Mouse (Mus musculus): Measurements from ENCODE around the gene Eya2. TPM values are rescaled to one million over a fixed set of nuclear protein-coding genes. Genes with fewer than 3 reads are reported as not detected.

The Eya2 gene
- polyA plus RNA-seq, 1 experiment from 2014 or later, result 15.5 TPM

DNA sequence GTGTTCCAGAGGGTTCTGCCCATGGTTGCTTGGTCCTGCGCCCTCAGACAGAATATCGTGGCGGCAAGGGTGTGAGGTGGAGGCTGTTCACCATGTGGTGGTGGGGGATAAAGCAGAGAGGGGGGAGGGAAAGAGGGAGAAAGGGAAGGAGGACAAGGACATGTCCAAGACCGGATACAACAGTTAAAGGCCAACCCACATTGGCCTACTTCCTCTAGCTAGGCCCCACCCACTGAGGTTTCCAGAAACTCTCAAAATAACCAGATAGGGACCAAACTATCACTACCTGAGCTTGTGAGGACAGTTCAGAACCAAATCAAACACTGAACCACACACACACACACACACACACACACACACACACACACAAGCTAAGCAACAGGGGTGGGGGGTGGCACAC is 157.9 kb downstream of the Eya2 start:
- no peaks in the 10 kb centered on the region for H3K4me1 ChIP-seq (replicated peaks; ENCODE audit: control insufficient read depth, insufficient read depth)
- H3K27ac ChIP-seq (replicated peaks), result no peak overlapping the region
- WGBS, result 83% methylated on average over 4 of the region's 4 CpGs
- ATAC-seq (ENCODE audit: low FRiP score, low TSS enrichment) (no peak), DNase-seq (ENCODE audit: low spot score) (no peak)
- H3K4me3 ChIP-seq (ENCODE audit: low read depth, low read length), result no peak overlapping the region
- H3K9ac ChIP-seq (ENCODE audit: low read length), result no peak overlapping the region
- H3K27me3 ChIP-seq (ENCODE audit: control insufficient read depth, insufficient read depth, low read length), result no peaks in the 10 kb centered on the region
- no peak for TF ChIP-seq CTCF (IDR thresholded peaks at IDR 0.05; ENCODE audit: low read depth)
- TF ChIP-seq EP300 (optimal IDR thresholded peaks at IDR 0.05), result no peak
- no peak overlapping the region for H3K4me2 ChIP-seq (replicated peaks; ENCODE audit: low read depth)
- peaks cover 3% of the 10 kb centered on the region; the same call in 1 of the 2 replicates for H3K36me3 ChIP-seq (ENCODE audit: control insufficient read depth, insufficient read depth, low read length)
- no peaks in the 10 kb centered on the region for H3K9me3 ChIP-seq (ENCODE audit: control insufficient read depth, low read length)

DNA sequence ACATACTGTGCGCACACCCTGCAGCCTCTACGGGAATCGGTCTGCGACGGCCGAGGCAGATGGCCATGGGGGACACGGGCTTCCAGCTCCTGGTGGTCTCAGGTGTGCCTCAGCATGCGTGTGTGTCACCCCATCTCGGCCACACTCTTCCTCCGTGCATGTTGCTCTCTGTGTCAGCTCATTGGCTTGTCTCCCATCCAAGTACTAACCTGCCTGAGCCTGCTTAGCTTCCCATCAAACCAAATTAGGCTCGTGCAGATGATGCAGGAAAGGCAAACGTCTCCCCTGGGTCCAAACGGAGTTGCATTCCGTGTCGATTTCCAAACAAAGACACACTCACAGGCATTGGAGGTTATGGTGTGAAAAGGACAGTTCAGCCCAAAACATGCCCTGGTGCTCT is 163.0 kb downstream of the Eya2 start:
- ATAC-seq (ENCODE audit: low FRiP score, low TSS enrichment) (no peak), DNase-seq (ENCODE audit: low spot score) (no peak)
- Histone ChIP-seq H3K27ac (replicated peaks) (no peak overlapping the region), H3K27me3 (ENCODE audit: control insufficient read depth, insufficient read depth, low read length) (no peaks in the 10 kb centered on the region), H3K4me1 (replicated peaks; ENCODE audit: control insufficient read depth, insufficient read depth) (no peaks in the 10 kb centered on the region), H3K9ac (ENCODE audit: low read length) (no peak overlapping the region), H3K36me3 (ENCODE audit: control insufficient read depth, insufficient read depth, low read length) (peaks cover 3% of the 10 kb centered on the region; the same call in 1 of the 2 replicates), H3K4me2 (replicated peaks; ENCODE audit: low read depth) (no peak overlapping the region), H3K9me3 (ENCODE audit: control insufficient read depth, low read length) (no peaks in the 10 kb centered on the region), H3K4me3 (ENCODE audit: low read depth, low read length) (no peak overlapping the region)
- WGBS, result 61% methylated on average over 12 of the region's 15 CpGs
- no peak for TF ChIP-seq EP300 (optimal IDR thresholded peaks at IDR 0.05)
- no peak for TF ChIP-seq CTCF (IDR thresholded peaks at IDR 0.05; ENCODE audit: low read depth)

- no peak for TF ChIP-seq EP300 (optimal IDR thresholded peaks at IDR 0.05)
- no peak for TF ChIP-seq CTCF (IDR thresholded peaks at IDR 0.05; ENCODE audit: low read depth)
- no peaks in the 10 kb centered on the region for H3K27me3 ChIP-seq (ENCODE audit: control insufficient read depth, insufficient read depth, low read length)
- no peak overlapping the region for H3K4me2 ChIP-seq (replicated peaks; ENCODE audit: low read depth)
- DNase-seq (ENCODE audit: low spot score) (peak; percentile 35), ATAC-seq (ENCODE audit: low FRiP score, low TSS enrichment) (no peak)
- peaks cover 3% of the 10 kb centered on the region; the same call in 1 of the 2 replicates for H3K36me3 ChIP-seq (ENCODE audit: control insufficient read depth, insufficient read depth, low read length)
- no peak overlapping the region for H3K27ac ChIP-seq (replicated peaks)
- no peak overlapping the region for H3K4me3 ChIP-seq (ENCODE audit: low read depth, low read length)
- WGBS, result 25% methylated on average over 5 of the region's 5 CpGs
- H3K9ac ChIP-seq (ENCODE audit: low read length), result no peak overlapping the region
- H3K4me1 ChIP-seq (replicated peaks; ENCODE audit: control insufficient read depth, insufficient read depth), result no peaks in the 10 kb centered on the region
- no peaks in the 10 kb centered on the region for H3K9me3 ChIP-seq (ENCODE audit: control insufficient read depth, low read length)
Measured at GRCm38 (mm10) chr2:165758534-165758933, 163.7 kb downstream of the Eya2 start.

- DNase-seq (ENCODE audit: low spot score) (no peak), ATAC-seq (ENCODE audit: low FRiP score, low TSS enrichment) (no peak)
- Histone ChIP-seq H3K9ac (ENCODE audit: low read length) (no peak overlapping the region), H3K27ac (replicated peaks) (no peak overlapping the region), H3K36me3 (ENCODE audit: control insufficient read depth, insufficient read depth, low read length) (peaks cover 3% of the 10 kb centered on the region; the same call in 1 of the 2 replicates), H3K27me3 (ENCODE audit: control insufficient read depth, insufficient read depth, low read length) (no peaks in the 10 kb centered on the region), H3K4me3 (ENCODE audit: low read depth, low read length) (no peak overlapping the region), H3K4me2 (replicated peaks; ENCODE audit: low read depth) (no peak overlapping the region), H3K9me3 (ENCODE audit: control insufficient read depth, low read length) (no peaks in the 10 kb centered on the region), H3K4me1 (replicated peaks; ENCODE audit: control insufficient read depth, insufficient read depth) (no peaks in the 10 kb centered on the region)
- TF ChIP-seq EP300 (optimal IDR thresholded peaks at IDR 0.05) (no peak), CTCF (IDR thresholded peaks at IDR 0.05; ENCODE audit: low read depth) (no peak)
- WGBS, result 90% methylated on average over 13 of the region's 13 CpGs
Measured at GRCm38 (mm10) chr2:165759421-165759985, 164.7 kb downstream of the Eya2 start.

DNA sequence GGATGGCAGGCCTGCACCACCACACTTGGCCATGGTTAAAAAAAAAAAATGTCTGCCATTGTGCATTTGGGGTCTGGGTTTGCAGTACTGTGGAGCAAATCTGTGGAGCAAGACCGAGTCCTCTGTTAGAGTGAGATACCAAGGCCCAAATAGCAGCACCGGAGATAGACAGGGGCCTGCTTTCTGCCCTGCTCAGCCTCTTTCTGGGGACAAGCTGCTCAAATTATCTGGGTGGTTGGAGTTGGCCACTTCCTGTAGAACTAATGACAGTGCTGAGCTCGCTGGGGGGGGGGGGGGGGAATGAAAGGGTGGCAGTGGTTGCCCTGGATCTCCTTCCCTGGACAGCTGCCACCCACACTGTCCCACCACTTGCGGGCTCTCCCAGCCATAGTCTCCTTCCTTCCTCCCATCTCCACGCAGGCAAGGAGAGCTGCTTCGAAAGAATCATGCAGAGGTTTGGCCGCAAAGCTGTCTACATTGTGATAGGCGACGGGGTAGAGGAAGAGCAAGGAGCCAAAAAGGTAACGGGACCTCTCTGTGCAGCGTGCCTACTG is 174.1 kb downstream of the Eya2 start:
- Histone ChIP-seq H3K36me3 (ENCODE audit: control insufficient read depth, insufficient read depth, low read length) (no peaks in the 10 kb centered on the region), H3K27me3 (ENCODE audit: control insufficient read depth, insufficient read depth, low read length) (no peaks in the 10 kb centered on the region), H3K4me1 (replicated peaks; ENCODE audit: control insufficient read depth, insufficient read depth) (no peaks in the 10 kb centered on the region), H3K9ac (ENCODE audit: low read length) (no peak overlapping the region), H3K4me3 (ENCODE audit: low read depth, low read length) (no peak overlapping the region), H3K9me3 (ENCODE audit: control insufficient read depth, low read length) (no peaks in the 10 kb centered on the region), H3K4me2 (replicated peaks; ENCODE audit: low read depth) (no peak overlapping the region), H3K27ac (replicated peaks) (no peak overlapping the region)
- ATAC-seq (ENCODE audit: low FRiP score, low TSS enrichment) (no peak), DNase-seq (ENCODE audit: low spot score) (no peak)
- WGBS, result 66% methylated on average over 10 of the region's 11 CpGs
- TF ChIP-seq CTCF (IDR thresholded peaks at IDR 0.05; ENCODE audit: low read depth) (no peak), EP300 (optimal IDR thresholded peaks at IDR 0.05) (no peak)

DNA sequence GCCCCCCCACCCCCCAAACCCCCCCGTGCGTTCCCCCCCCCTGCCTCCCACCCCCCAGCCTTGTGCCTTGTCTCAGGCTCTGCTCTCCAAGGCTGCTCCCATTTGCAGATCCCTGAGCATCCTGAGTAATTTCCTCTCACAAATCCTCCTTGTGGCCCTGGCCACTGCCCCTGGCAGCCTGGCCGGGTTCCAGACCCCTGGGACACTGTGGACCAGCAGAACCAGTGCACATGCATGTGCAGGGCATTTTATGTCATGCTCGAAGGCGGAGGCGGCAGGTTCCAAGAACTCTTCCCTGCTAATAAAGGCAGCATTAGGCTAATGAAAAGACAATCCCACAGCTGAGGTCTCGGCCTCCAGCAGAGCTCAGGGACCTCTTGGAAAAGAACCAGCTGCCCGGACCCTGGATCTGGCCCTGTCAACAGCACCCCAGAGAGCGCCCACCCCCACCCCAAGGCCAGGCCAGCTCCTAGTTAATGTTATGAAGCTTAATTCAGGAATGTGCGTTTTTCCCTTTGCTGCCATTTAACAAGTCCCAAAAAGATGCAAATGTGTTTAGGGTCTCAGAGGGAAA is 174.6 kb downstream of the Eya2 start:
- H3K27ac ChIP-seq (replicated peaks), result no peak overlapping the region
- H3K9me3 ChIP-seq (ENCODE audit: control insufficient read depth, low read length), result no peaks in the 10 kb centered on the region
- 59% methylated on average over 10 of the region's 10 CpGs for WGBS
- TF ChIP-seq EP300 (optimal IDR thresholded peaks at IDR 0.05), result no peak
- no peak for TF ChIP-seq CTCF (IDR thresholded peaks at IDR 0.05; ENCODE audit: low read depth)
- no peaks in the 10 kb centered on the region for H3K27me3 ChIP-seq (ENCODE audit: control insufficient read depth, insufficient read depth, low read length)
- no peak overlapping the region for H3K4me2 ChIP-seq (replicated peaks; ENCODE audit: low read depth)
- no peaks in the 10 kb centered on the region for H3K36me3 ChIP-seq (ENCODE audit: control insufficient read depth, insufficient read depth, low read length)
- H3K4me1 ChIP-seq (replicated peaks; ENCODE audit: control insufficient read depth, insufficient read depth), result no peaks in the 10 kb centered on the region
- no peak for ATAC-seq (ENCODE audit: low FRiP score, low TSS enrichment)
- H3K9ac ChIP-seq (ENCODE audit: low read length), result no peak overlapping the region
- no peak for DNase-seq (ENCODE audit: low spot score)
- H3K4me3 ChIP-seq (ENCODE audit: low read depth, low read length), result no peak overlapping the region
